Mouse (Mus musculus): ENCODE measurements around the gene Rabgap1l.

- TF ChIP-seq POLR2A (IDR thresholded peaks at IDR 0.05; ENCODE audit: extremely low read depth, insufficient read depth, low read length) (no peak), CTCF (IDR thresholded peaks at IDR 0.05; ENCODE audit: extremely low read depth, insufficient read depth, low read length) (no peak)
These were observed 18.8 kb downstream of the Rabgap1l start for GRCm38 (mm10) chr1:160774166-160774565.

Data from cortical plate, adult 2 months (tissue).